Mouse (Mus musculus) bone marrow, adult 2 months (tissue): ENCODE data around the gene Lrrtm3. TPM values are rescaled to one million over a fixed set of nuclear protein-coding genes. Genes with fewer than 3 reads are reported as not detected.

Source experiments
- H3K27ac ChIP-seq: fragments of 200-500 bp; 2 replicates; pipeline ENCODE4 v1.5.1; 2012; ENCODE audit warnings: low read depth, mild to moderate bottlenecking, control low read depth, inconsistent platforms, low read length; ENCODE audit not compliant: control insufficient read depth, poor library complexity, insufficient read depth
- H3K4me1 ChIP-seq: fragments of 200-500 bp; 2 replicates; pipeline ENCODE4 v1.6.1; 2011; ENCODE audit warnings: low read length; ENCODE audit not compliant: control insufficient read depth, insufficient read depth
- H3K4me3 ChIP-seq: fragments of 200-500 bp; replicated peaks from 2 replicates; pipeline ENCODE3; 2011; ENCODE audit warnings: mild to moderate bottlenecking, low read depth, low read length, control low read depth; ENCODE audit not compliant: control insufficient read depth
- CTCF ChIP-seq: fragments of 200-500 bp; IDR thresholded peaks from 2 replicates; pipeline ENCODE4 v1.5.1; 2011; ENCODE audit warnings: low read length, control low read depth; ENCODE audit not compliant: control insufficient read depth, insufficient read depth
- POLR2A ChIP-seq: fragments of 200-500 bp; IDR thresholded peaks from 2 replicates; pipeline ENCODE4 v1.6.1; 2011; ENCODE audit warnings: low read depth, mild to moderate bottlenecking, control low read depth, low read length, borderline replicate concordance; ENCODE audit not compliant: control insufficient read depth
- WGBS: fragments of 180-500 bp; shearing (Covaris S2); methylation state at CpG from one replicate; pipeline ENCODE4 v1.1.7; 2018; 5-methylcytosine and 5-hydroxymethylcytosine counted together
- polyA plus RNA-seq: library from polyadenylated mRNA; stranded (reverse); fragments of >200 nt; gene quantifications from 2 replicates; pipeline ENCODE4 v1.2.4, GENCODE M21; 2011; ENCODE audit warnings: low replicate concordance; ENCODE audit not compliant: missing spikeins, insufficient read depth, insufficient read length

Gene Lrrtm3
- polyA plus RNA-seq, 1 experiment: not detected

DNA sequence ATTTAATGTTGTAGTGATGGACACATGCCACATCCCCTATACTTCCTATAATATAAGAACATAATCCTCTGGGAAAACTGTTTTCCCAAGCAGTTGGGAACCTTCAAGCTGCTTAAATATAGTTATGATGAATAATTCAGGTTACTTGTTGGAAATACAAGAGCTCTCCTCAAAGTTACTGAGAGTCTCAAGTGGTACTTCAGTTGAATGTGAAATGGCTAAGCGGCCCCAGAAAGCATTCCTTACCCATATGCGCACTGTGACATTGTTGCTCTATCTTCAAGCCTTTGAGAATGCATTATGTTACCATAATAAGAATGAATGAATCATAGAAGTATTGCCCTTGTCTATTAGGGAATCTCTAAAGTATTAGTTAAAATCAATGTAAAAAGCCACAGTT lies 117.8 kb downstream of the Lrrtm3 start:
- no peak for TF ChIP-seq CTCF
- 81% methylated on average over 2 of the region's 2 CpGs for WGBS

DNA sequence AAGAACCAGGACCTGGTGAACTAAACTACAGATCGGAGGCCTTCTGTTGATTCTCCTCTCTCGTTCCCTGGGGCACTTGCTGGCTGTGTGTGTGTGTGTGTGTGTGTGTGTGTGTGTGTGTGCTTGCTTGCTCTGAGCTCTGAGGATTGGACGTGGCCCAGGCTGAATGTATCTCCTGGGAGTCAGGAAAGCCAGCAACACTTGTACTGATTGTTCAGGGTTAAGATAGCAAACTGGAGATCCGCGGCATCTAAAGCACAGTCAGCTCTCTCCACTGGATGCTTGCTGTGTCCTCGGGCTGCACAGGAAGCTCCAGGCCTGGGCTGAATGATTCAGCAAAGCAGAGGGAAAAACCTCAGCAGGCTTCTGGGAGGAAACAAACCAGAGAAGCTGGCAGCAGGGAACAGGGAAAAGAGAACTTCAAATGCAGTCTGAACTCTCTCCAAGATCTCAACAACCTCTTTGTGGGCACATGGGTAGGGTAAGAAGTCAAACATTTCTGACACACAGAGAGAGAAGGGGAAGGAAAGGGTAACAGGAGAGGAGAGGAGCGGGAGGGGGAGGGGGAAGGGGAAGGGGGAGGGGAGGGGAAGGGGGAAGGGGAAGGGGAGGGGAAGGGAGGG lies 135.7 kb downstream of the Lrrtm3 start:
- Histone ChIP-seq H3K4me1 (no peaks in the 10 kb centered on the region), H3K27ac (no peak overlapping the region), H3K4me3 (no peak overlapping the region)
- no peak for TF ChIP-seq POLR2A
- no peak for TF ChIP-seq CTCF
- 27% methylated on average over 6 of the region's 7 CpGs for WGBS

More for the DNA sequence above, 117.8 kb downstream of the Lrrtm3 start:
- Histone ChIP-seq H3K27ac (no peak overlapping the region), H3K4me1 (no peaks in the 10 kb centered on the region), H3K4me3 (no peak overlapping the region)

GRCm38 (mm10) chr10:63951481-63951880 lies 138.6 kb downstream of the Lrrtm3 start:
- no peak overlapping the region for H3K27ac ChIP-seq
- 84% methylated on average over 1 of the region's 1 CpGs for WGBS
- H3K4me3 ChIP-seq: no peak overlapping the region
- no peaks in the 10 kb centered on the region for H3K4me1 ChIP-seq
- TF ChIP-seq POLR2A: no peak
- no peak for TF ChIP-seq CTCF

DNA sequence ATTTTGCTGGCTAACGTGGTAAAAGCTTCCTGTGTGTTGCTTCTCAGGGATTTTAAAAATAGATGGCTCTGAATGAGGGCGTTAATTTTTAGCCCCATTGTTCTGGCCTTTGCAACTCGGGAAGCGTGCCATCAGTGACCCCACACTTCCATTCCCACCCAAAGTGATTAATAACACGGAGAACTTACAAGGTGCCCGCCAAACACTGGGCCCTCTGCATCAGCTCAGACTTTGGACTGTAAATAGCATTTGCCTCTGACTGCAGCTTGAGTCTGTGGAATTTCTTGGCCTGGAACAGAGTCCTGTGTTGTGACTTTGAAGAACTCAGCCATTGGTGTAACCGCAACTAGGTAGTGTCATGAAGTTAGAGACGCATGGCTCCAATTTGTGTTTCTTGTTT lies 139.2 kb downstream of the Lrrtm3 start:
- H3K27ac ChIP-seq: no peak overlapping the region
- TF ChIP-seq CTCF: no peak
- no peak for TF ChIP-seq POLR2A
- WGBS: 51% methylated on average over 8 of the region's 8 CpGs
- H3K4me1 ChIP-seq: no peaks in the 10 kb centered on the region
- no peak overlapping the region for H3K4me3 ChIP-seq

- WGBS: 66% methylated on average over 4 of the region's 4 CpGs
- Histone ChIP-seq H3K4me3 (no peak overlapping the region), H3K27ac (no peak overlapping the region), H3K4me1 (no peaks in the 10 kb centered on the region)
- no peak for TF ChIP-seq CTCF
- no peak for TF ChIP-seq POLR2A
These were observed 142.8 kb downstream of the Lrrtm3 start for GRCm38 (mm10) chr10:63947266-63947665.

DNA sequence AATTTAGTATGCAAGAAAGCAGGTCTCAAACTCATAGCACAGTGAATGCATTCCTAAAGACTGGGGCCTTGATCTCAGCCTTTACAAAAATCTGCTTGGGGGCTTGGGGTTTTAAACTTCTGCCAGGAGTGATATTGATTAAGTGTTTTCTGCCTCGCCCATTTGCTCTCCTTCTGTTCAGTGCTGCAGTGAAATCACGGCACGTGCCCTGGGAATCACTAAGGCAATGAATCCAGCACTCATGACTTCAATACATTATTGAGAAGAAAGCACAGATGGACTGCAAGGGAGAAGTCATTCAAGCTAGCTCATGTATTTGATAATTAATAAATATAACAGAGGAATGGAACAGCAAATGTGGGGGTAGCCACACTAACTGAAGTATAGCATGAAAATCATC lies 144.5 kb downstream of the Lrrtm3 start:
- no peak for TF ChIP-seq CTCF
- no peak for TF ChIP-seq POLR2A
- Histone ChIP-seq H3K27ac (no peak overlapping the region), H3K4me3 (no peak overlapping the region), H3K4me1 (no peaks in the 10 kb centered on the region)
- WGBS: 78% methylated on average over 3 of the region's 3 CpGs

GRCm38 (mm10) chr10:63933946-63934345 lies 156.1 kb downstream of the Lrrtm3 start:
- no peak overlapping the region for H3K4me3 ChIP-seq
- H3K4me1 ChIP-seq: no peaks in the 10 kb centered on the region
- TF ChIP-seq POLR2A: no peak
- TF ChIP-seq CTCF: no peak
- WGBS: 75% methylated on average over 5 of the region's 5 CpGs
- no peak overlapping the region for H3K27ac ChIP-seq

DNA sequence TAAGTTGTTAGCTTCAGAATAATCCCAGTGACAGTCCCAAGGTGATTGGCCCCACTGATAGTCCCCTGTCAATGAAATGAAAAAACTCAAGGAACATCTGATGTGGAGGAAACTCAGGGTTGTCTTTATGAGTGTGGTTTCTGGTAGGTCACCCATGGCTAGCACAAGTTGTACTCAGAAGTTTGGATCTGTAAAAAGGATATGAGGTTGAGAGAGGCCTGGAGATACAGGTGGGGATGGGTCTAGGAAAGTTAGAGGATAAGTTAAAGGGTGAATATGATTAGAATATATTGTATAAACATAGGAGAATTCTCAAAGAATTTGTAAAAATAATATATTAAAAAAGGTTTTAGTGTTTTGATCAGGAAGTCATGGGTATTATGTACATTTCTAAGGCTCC lies 162.7 kb downstream of the Lrrtm3 start, which contains the start of gene Gm10118:
Gene Gm10118 (minus strand): TSS at position 101 of the 400 bp plus-strand sequence.
- Histone ChIP-seq H3K27ac (no peak within 1 kb of the TSS), H3K4me1 (no peaks in the 10 kb centered on the region), H3K4me3 (no peak within 1 kb of the TSS)
- TF ChIP-seq CTCF (no peak), POLR2A (no peak)

DNA sequence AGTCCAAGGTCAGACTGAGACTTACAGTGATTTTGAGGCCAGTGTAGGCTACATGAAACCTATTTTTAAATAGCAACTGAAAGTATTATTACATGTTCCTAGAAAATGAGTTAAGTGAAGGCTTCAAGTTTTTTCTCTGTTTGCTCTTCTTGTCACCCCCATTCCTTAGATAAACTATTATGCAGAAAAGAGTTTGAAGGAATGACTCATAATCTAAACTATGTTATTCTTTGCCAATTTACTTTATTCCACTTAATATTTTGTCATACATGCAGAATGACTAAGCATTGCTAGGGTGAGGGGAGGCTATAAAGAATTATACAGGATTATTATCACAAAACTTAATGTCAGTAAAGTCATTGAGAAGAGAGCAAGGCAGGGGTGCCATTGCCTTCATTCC lies 181.2 kb downstream of the Lrrtm3 start:
- Histone ChIP-seq H3K4me3 (no peak overlapping the region), H3K4me1 (no peaks in the 10 kb centered on the region), H3K27ac (no peak overlapping the region)
- TF ChIP-seq POLR2A: no peak
- no peak for TF ChIP-seq CTCF
